Mouse (Mus musculus) lung, postnatal 0 days (tissue): Measurements from ENCODE around the gene Spag7.

Experiments
- CTCF ChIP-seq: IDR thresholded peaks from 2 replicates; pipeline ENCODE4 v1.5.1; 2016; ENCODE audit warnings: antibody characterized with exemption, mild to moderate bottlenecking
- EP300 ChIP-seq: IDR thresholded peaks from 2 replicates; pipeline ENCODE4 v1.6.1; 2016; ENCODE audit warnings: antibody characterized with exemption, mild to moderate bottlenecking, control low read depth

DNA sequence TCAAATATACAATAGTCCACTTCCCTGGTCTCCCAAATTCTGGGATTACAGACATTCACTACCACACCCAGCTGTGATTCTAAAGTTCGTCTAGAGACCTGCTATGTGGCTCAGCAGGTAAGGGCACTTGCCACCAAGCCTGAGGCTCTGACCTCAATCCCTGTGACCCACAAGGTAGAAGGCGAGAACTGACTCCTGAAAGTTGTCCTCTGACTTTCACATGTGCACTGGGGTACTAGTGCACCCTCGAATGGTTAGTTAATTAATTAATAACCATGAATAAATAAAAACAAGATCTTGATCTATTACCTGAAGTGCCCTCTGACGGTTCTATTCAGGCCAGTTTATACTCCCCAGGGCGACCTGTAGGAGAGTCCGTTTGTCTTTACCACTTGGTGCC lies 44.0 kb upstream of the Spag7 start:
- TF ChIP-seq CTCF: no peak
- TF ChIP-seq EP300: no peak
